In the genomic region with DNA sequence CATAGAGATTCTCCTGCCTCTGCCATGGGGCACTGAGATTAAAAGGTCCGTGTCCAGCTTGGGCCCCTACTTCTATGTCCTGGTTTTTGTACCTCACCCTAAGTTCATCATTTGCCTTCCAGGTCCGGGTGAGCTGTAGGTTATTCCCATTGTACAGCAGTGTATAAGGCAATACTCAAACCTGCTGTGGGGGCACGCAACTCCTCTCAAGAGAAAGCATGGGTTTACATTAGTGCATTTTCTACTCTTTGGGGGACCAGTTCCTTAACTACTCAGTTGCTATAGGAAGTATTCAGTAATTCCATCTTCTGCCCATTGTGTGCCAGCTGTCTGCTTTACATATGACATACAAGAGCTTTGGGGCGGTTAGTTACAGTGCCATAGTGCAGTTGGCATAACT, we compare ENCODE assay signal across 11 mouse cellular contexts. TPM values are rescaled to one million over a fixed set of nuclear protein-coding genes. Genes with fewer than 3 reads are reported as not detected.
A peak's percentile ranks its signal among the peaks of the same experiment; 100 is the strongest.
DNase-seq lines count a peak whose midpoint lies in the region; ATAC-seq and TF ChIP-seq lines count a peak whose summit lies in the region.
"Had no signal": no experiment of that assay in that cellular context is flagged by ENCODE, and none has a peak within 500 bp of the region (broad histone marks: within the 10 kb centered on the region; RNA-seq: fewer than 3 reads in every experiment).

No protein-coding gene starts in this region.

- WGBS in embryonic facial prominence, embryonic 14.5 days = 96% methylated on average over 4 of the region's 4 CpGs
- WGBS in embryonic facial prominence, embryonic 10.5 days = 94% methylated on average over 4 of the region's 4 CpGs
- WGBS in hindbrain, embryonic 13.5 days = 94% methylated on average over 4 of the region's 4 CpGs
- 89% methylated on average over 4 of the region's 4 CpGs for WGBS in hindbrain, embryonic 12.5 days
- 90% methylated on average over 4 of the region's 4 CpGs for WGBS in lung, embryonic 16.5 days
- 96% methylated on average over 4 of the region's 4 CpGs for WGBS in neural tube, embryonic 15.5 days
- 96% methylated on average over 4 of the region's 4 CpGs for WGBS in kidney, adult 2 months

- H3K9me3 ChIP-seq in embryonic facial prominence, embryonic 14.5 days (ENCODE audit: control insufficient read depth, low read length) = no peaks in the 10 kb centered on the region
- H3K9me3 ChIP-seq in embryonic facial prominence, embryonic 10.5 days = no peaks in the 10 kb centered on the region
- H3K9me3 ChIP-seq in hindbrain, embryonic 13.5 days = no peaks in the 10 kb centered on the region
- H3K9me3 ChIP-seq in hindbrain, embryonic 12.5 days (replicated peaks) = no peaks in the 10 kb centered on the region
- H3K9me3 ChIP-seq in lung, embryonic 16.5 days (ENCODE audit: control insufficient read depth, low read length) = peaks cover 3% of the 10 kb centered on the region; the same call in 1 of the 2 replicates
- no peaks in the 10 kb centered on the region for H3K9me3 ChIP-seq in neural tube, embryonic 15.5 days (replicated peaks)
- H3K9me3 ChIP-seq: embryonic facial prominence, embryonic 15.5 days; limb, embryonic 12.5 days had no signal

- TF ChIP-seq POLR2A in kidney, adult 2 months (IDR thresholded peaks at IDR 0.05; ENCODE audit: low read depth, low read length) = no peak

- H3K4me3 ChIP-seq in embryonic facial prominence, embryonic 14.5 days (ENCODE audit: low read depth, low read length) = no peak overlapping the region
- H3K4me3 ChIP-seq in embryonic facial prominence, embryonic 10.5 days = no peak overlapping the region
- no peak overlapping the region for H3K4me3 ChIP-seq in hindbrain, embryonic 13.5 days
- H3K4me3 ChIP-seq in hindbrain, embryonic 12.5 days = no peak overlapping the region
- H3K4me3 ChIP-seq in lung, embryonic 16.5 days (ENCODE audit: low read length) = peak overlapping the region; percentile 30
- H3K4me3 ChIP-seq in neural tube, embryonic 15.5 days (replicated peaks) = no peak overlapping the region
- H3K4me3 ChIP-seq in kidney, adult 2 months (ENCODE audit: insufficient read depth, low read depth, low read length) = no peak overlapping the region
- H3K4me3 ChIP-seq: embryonic facial prominence, embryonic 15.5 days; limb, embryonic 12.5 days had no signal

- no peaks in the 10 kb centered on the region for H3K27me3 ChIP-seq in embryonic facial prominence, embryonic 14.5 days (replicated peaks; ENCODE audit: control insufficient read depth, insufficient read depth, low read length)
- no peaks in the 10 kb centered on the region for H3K27me3 ChIP-seq in embryonic facial prominence, embryonic 10.5 days (replicated peaks; ENCODE audit: low read depth, poor library complexity, severe bottlenecking)
- H3K27me3 ChIP-seq in hindbrain, embryonic 13.5 days = no peaks in the 10 kb centered on the region
- H3K27me3 ChIP-seq in hindbrain, embryonic 12.5 days = no peaks in the 10 kb centered on the region
- H3K27me3 ChIP-seq in lung, embryonic 16.5 days (ENCODE audit: control insufficient read depth, insufficient read depth, low read depth, low read length) = no peaks in the 10 kb centered on the region
- H3K27me3 ChIP-seq in neural tube, embryonic 15.5 days (replicated peaks) = no peaks in the 10 kb centered on the region
- no peaks in the 10 kb centered on the region for H3K27me3 ChIP-seq in kidney, adult 2 months (replicated peaks; ENCODE audit: control insufficient read depth, insufficient read depth, low read length)
- H3K27me3 ChIP-seq: embryonic facial prominence, embryonic 15.5 days; limb, embryonic 12.5 days had no signal

- peak overlapping the region; percentile 64; the same call in 1 of the 2 replicates for H3K4me2 ChIP-seq in embryonic facial prominence, embryonic 14.5 days (ENCODE audit: low read depth, low read length)
- H3K4me2 ChIP-seq in hindbrain, embryonic 13.5 days = peak overlapping the region; percentile 34; the same call in 1 of the 2 replicates
- no peak overlapping the region for H3K4me2 ChIP-seq in hindbrain, embryonic 12.5 days (replicated peaks)
- H3K4me2 ChIP-seq in lung, embryonic 16.5 days (ENCODE audit: low read depth, low read length) = peak overlapping the region; percentile 73
- peak overlapping the region; percentile 31 for H3K4me2 ChIP-seq in neural tube, embryonic 15.5 days
- H3K4me2 ChIP-seq: limb, embryonic 12.5 days had no signal

- no peak overlapping the region for H3K9ac ChIP-seq in embryonic facial prominence, embryonic 14.5 days (ENCODE audit: low read depth, low read length)
- no peak overlapping the region for H3K9ac ChIP-seq in hindbrain, embryonic 13.5 days
- no peak overlapping the region for H3K9ac ChIP-seq in hindbrain, embryonic 12.5 days
- no peak overlapping the region for H3K9ac ChIP-seq in lung, embryonic 16.5 days (ENCODE audit: low read length)
- no peak overlapping the region for H3K9ac ChIP-seq in neural tube, embryonic 15.5 days (replicated peaks)
- H3K9ac ChIP-seq: embryonic facial prominence, embryonic 15.5 days; limb, embryonic 12.5 days had no signal

- TF ChIP-seq CTCF in kidney, adult 2 months (conservative IDR thresholded peaks at IDR 0.05; ENCODE audit: insufficient read depth, insufficient read length, low read depth, low read length) = no peak

- no peak for DNase-seq in embryonic facial prominence, embryonic 14.5 days (ENCODE audit: low spot score)
- DNase-seq in embryonic facial prominence, embryonic 10.5 days (ENCODE audit: low spot score) = no peak
- DNase-seq in lung, adult 18-20 months = no peak
- DNase-seq in kidney, adult 2 months = no peak
- DNase-seq: cerebellum, adult 8-10 months had no signal

- H3K4me1 ChIP-seq in embryonic facial prominence, embryonic 14.5 days (ENCODE audit: control insufficient read depth, insufficient read depth, low read length) = peaks cover 16% of the 10 kb centered on the region
- peaks cover 19% of the 10 kb centered on the region for H3K4me1 ChIP-seq in embryonic facial prominence, embryonic 10.5 days
- peaks cover 36% of the 10 kb centered on the region for H3K4me1 ChIP-seq in hindbrain, embryonic 13.5 days (replicated peaks)
- peaks cover 21% of the 10 kb centered on the region for H3K4me1 ChIP-seq in hindbrain, embryonic 12.5 days
- peaks cover 26% of the 10 kb centered on the region for H3K4me1 ChIP-seq in lung, embryonic 16.5 days (replicated peaks; ENCODE audit: control insufficient read depth, insufficient read depth, low read length)
- H3K4me1 ChIP-seq in neural tube, embryonic 15.5 days = peaks cover 33% of the 10 kb centered on the region
- H3K4me1 ChIP-seq in kidney, adult 2 months (ENCODE audit: control insufficient read depth, insufficient read depth, low read length) = peaks cover 3% of the 10 kb centered on the region; the same call in 1 of the 2 replicates

- no peak for ATAC-seq in embryonic facial prominence, embryonic 14.5 days (ENCODE audit: low read depth)
- no peak for ATAC-seq in hindbrain, embryonic 13.5 days (ENCODE audit: low FRiP score)
- ATAC-seq in hindbrain, embryonic 12.5 days (ENCODE audit: low FRiP score) = no peak
- ATAC-seq in lung, embryonic 16.5 days (ENCODE audit: low read depth) = no peak
- no peak for ATAC-seq in neural tube, embryonic 15.5 days (ENCODE audit: low FRiP score)

- H3K27ac ChIP-seq in embryonic facial prominence, embryonic 14.5 days (replicated peaks; ENCODE audit: low read depth, low read length) = no peak overlapping the region
- no peak overlapping the region for H3K27ac ChIP-seq in embryonic facial prominence, embryonic 10.5 days (replicated peaks)
- H3K27ac ChIP-seq in hindbrain, embryonic 13.5 days = no peak overlapping the region
- no peak overlapping the region for H3K27ac ChIP-seq in hindbrain, embryonic 12.5 days
- H3K27ac ChIP-seq in lung, embryonic 16.5 days (ENCODE audit: low read length) = no peak overlapping the region
- no peak overlapping the region for H3K27ac ChIP-seq in neural tube, embryonic 15.5 days (replicated peaks)
- H3K27ac ChIP-seq in kidney, adult 2 months (ENCODE audit: insufficient read depth, low read depth, low read length) = no peak overlapping the region
- H3K27ac ChIP-seq: embryonic facial prominence, embryonic 15.5 days; limb, embryonic 12.5 days had no signal

- no peaks in the 10 kb centered on the region for H3K36me3 ChIP-seq in embryonic facial prominence, embryonic 14.5 days (ENCODE audit: control insufficient read depth, insufficient read depth, low read length)
- peaks cover 19% of the 10 kb centered on the region for H3K36me3 ChIP-seq in embryonic facial prominence, embryonic 10.5 days (replicated peaks)
- peaks cover 7% of the 10 kb centered on the region for H3K36me3 ChIP-seq in hindbrain, embryonic 13.5 days
- H3K36me3 ChIP-seq in hindbrain, embryonic 12.5 days = 0 out of 2 replicates have a peak, but pooled peaks cover 2% of the 10 kb centered on the region
- peaks cover 11% of the 10 kb centered on the region for H3K36me3 ChIP-seq in lung, embryonic 16.5 days (ENCODE audit: control insufficient read depth, insufficient read depth, low read length)
- no peaks in the 10 kb centered on the region for H3K36me3 ChIP-seq in neural tube, embryonic 15.5 days
- H3K36me3 ChIP-seq in kidney, adult 2 months (ENCODE audit: control insufficient read depth, insufficient read depth, low read length) = no peaks in the 10 kb centered on the region

RNA-seq across cellular contexts. Expression of a gene that starts 2.7 kb away (rescaled TPM):
- 17.6 and 19.9 TPM in 2 replicates for polyA plus RNA-seq in embryonic facial prominence, embryonic 14.5 days (2014; fragmentation: Nextera tagmentation; extraction: Ambion mirVana)
- polyA plus RNA-seq in embryonic facial prominence, embryonic 10.5 days (2016; fragmentation: Nextera tagmentation; extraction: Ambion mirVana) = 11.0 TPM in 2 replicates
- polyA plus RNA-seq in hindbrain, embryonic 13.5 days (2015; fragmentation: Nextera tagmentation; extraction: Ambion mirVana) = 13.6 and 15.7 TPM in 2 replicates
- 22.4 and 23.2 TPM in 2 replicates for polyA plus RNA-seq in hindbrain, embryonic 12.5 days (2016; fragmentation: Nextera tagmentation; extraction: Ambion mirVana)
- 15.7 and 16.2 TPM in 2 replicates for polyA plus RNA-seq in lung, embryonic 16.5 days (2015; fragmentation: Nextera tagmentation; extraction: Ambion mirVana)
- polyA plus RNA-seq in neural tube, embryonic 15.5 days (2015; fragmentation: Nextera tagmentation; extraction: Ambion mirVana) = 19.0 and 21.3 TPM in 2 replicates
- polyA plus RNA-seq in kidney, adult 2 months (2012; rRNA removed) = 9.7 and 12.4 TPM in 2 replicates
